Mouse (Mus musculus) myocyte (in vitro differentiated cells): ENCODE data around the gene Meltf. TPM values are rescaled to one million over a fixed set of nuclear protein-coding genes. Genes with fewer than 3 reads are reported as not detected.

Experiments used
- H3K27me3 ChIP-seq: one replicate; pipeline ENCODE4 v1.6.1; 2011; ENCODE audit not compliant: control insufficient read depth, insufficient read depth, insufficient read length
- H3K36me3 ChIP-seq: one replicate; pipeline ENCODE4 v1.6.1; 2011; ENCODE audit not compliant: control insufficient read depth, insufficient read depth
- H3K4me2 ChIP-seq: one replicate; pipeline ENCODE4 v1.6.1; 2011; ENCODE audit warnings: low read depth, control low read depth
- H3K4me3 ChIP-seq: one replicate; pipeline ENCODE4 v1.5.1; 2011; ENCODE audit warnings: mild to moderate bottlenecking, control low read depth, moderate library complexity
- H3K79me2 ChIP-seq: one replicate; pipeline ENCODE4 v1.6.1; 2011; ENCODE audit not compliant: control insufficient read depth, insufficient read depth
- H3ac ChIP-seq: one replicate; pipeline ENCODE4 v1.6.1; 2011; ENCODE audit not compliant: control insufficient read depth, insufficient read length
- CEBPB ChIP-seq: IDR thresholded peaks from 2 replicates; pipeline ENCODE4 v1.6.1; 2011; ENCODE audit warnings: mild to moderate bottlenecking, moderate library complexity; ENCODE audit not compliant: poor library complexity, insufficient read depth, severe bottlenecking
- E2F4 ChIP-seq: IDR thresholded peaks from one replicate; pipeline ENCODE4 v1.6.1; 2011; ENCODE audit warnings: mild to moderate bottlenecking, control low read depth, moderate library complexity; ENCODE audit not compliant: insufficient read depth
- MAX ChIP-seq: IDR thresholded peaks from one replicate; pipeline ENCODE4 v1.6.1; 2011; ENCODE audit warnings: low read depth, mild to moderate bottlenecking, control low read depth
- MYOD1 ChIP-seq, 3 experiments: IDR thresholded peaks; one replicate each; pipeline ENCODE4 v1.6.1; 2011; ENCODE audit warnings: control low read depth in 2 of 3, low read depth in 2 of 3, mild to moderate bottlenecking in 2 of 3, moderate library complexity in 1 of 3; ENCODE audit not compliant: insufficient read length in 2 of 3, control insufficient read depth in 1 of 3
- MYOG ChIP-seq, 3 experiments: IDR thresholded peaks; one replicate each; pipeline ENCODE4 v1.6.1; 2011; ENCODE audit warnings: control low read depth in 2 of 3, low read depth in 2 of 3, mild to moderate bottlenecking in 2 of 3; ENCODE audit not compliant: insufficient read length in 2 of 3, control insufficient read depth in 1 of 3, insufficient read depth in 1 of 3
- POLR2A ChIP-seq: IDR thresholded peaks from one replicate; pipeline ENCODE4 v1.6.1; 2011; ENCODE audit warnings: low read depth, mild to moderate bottlenecking, control low read depth, moderate library complexity; ENCODE audit not compliant: insufficient read length
- POLR2AphosphoS2 ChIP-seq: IDR thresholded peaks from one replicate; pipeline ENCODE4 v1.6.1; 2011; ENCODE audit warnings: low read depth, control low read depth; ENCODE audit not compliant: insufficient read length
- REST ChIP-seq: IDR thresholded peaks from one replicate; pipeline ENCODE4 v1.6.1; 2011; ENCODE audit warnings: mild to moderate bottlenecking, control low read depth, moderate library complexity; ENCODE audit not compliant: insufficient read depth, insufficient read length
- SRF ChIP-seq: IDR thresholded peaks from one replicate; pipeline ENCODE4 v1.6.1; 2011; ENCODE audit warnings: low read depth; ENCODE audit not compliant: control insufficient read depth, insufficient read length
- TCF12 ChIP-seq: IDR thresholded peaks from one replicate; pipeline ENCODE4 v1.6.1; 2011; ENCODE audit warnings: mild to moderate bottlenecking, control low read depth; ENCODE audit not compliant: poor library complexity, insufficient read depth, severe bottlenecking
- TCF3 ChIP-seq: IDR thresholded peaks from one replicate; pipeline ENCODE4 v1.6.1; 2011; ENCODE audit warnings: low read depth, control low read depth; ENCODE audit not compliant: insufficient read length
- USF1 ChIP-seq: IDR thresholded peaks from one replicate; pipeline ENCODE4 v1.6.1; 2011; ENCODE audit warnings: low read depth, mild to moderate bottlenecking, control low read depth, moderate library complexity
- polyA plus RNA-seq: library from polyadenylated mRNA; unstranded; fragments of >200 nt; fragmentation: generic; extraction: Trizol; gene quantifications from one replicate; pipeline ENCODE4 v1.2.1, GENCODE M21; 2012; ENCODE audit warnings: missing spikeins

Gene Meltf
- polyA plus RNA-seq, 1 experiment = not detected

GRCm38 (mm10) chr16:31948345-31948774 lies 69.8 kb downstream of the Meltf start, which contains the start of the genes 0610012G03Rik and Ncbp2:
Gene 0610012G03Rik (minus strand): TSS chr16:31948494.
Gene Ncbp2 (plus strand): TSS chr16:31948513.
- Histone ChIP-seq H3K4me2 (peak within 1 kb of the TSS; percentile 100), H3K4me3 (peak within 1 kb of the TSS; percentile 95)

More at GRCm38 (mm10) chr16:31948345-31948774, 69.8 kb downstream of the Meltf start, which contains the start of the genes 0610012G03Rik and Ncbp2:
- TF ChIP-seq POLR2AphosphoS2 (peak; percentile 88), E2F4 (no peak), TCF3 (no peak), USF1 (peak; percentile 23), MAX (no peak), MYOG (IDR thresholded peaks at IDR 0.05; ENCODE audit: control insufficient read depth in 1 of 3, insufficient read depth in 1 of 3, insufficient read length in 2 of 3, low read depth in 2 of 3) (peak in 2 of 3 experiments; percentile 82 to 87), TCF12 (no peak), REST (peak; percentile 6), POLR2A (peak; percentile 99), SRF (peak; percentile 92), MYOD1 (IDR thresholded peaks at IDR 0.05; ENCODE audit: control insufficient read depth in 1 of 3, insufficient read length in 2 of 3, low read depth in 2 of 3) (peak in 1 of 3 experiments; percentile 80), CEBPB (no peak)
- Histone ChIP-seq H3K27me3 (no peaks in the 10 kb centered on the region), H3K79me2 (peaks cover 57% of the 10 kb centered on the region), H3K36me3 (no peaks in the 10 kb centered on the region), H3ac (peak within 1 kb of the TSS; percentile 75)

Other genes with a start within 250 kb of the Meltf start
- gene Dlg1, start 215.4 kb upstream of the Meltf start, polyA plus RNA-seq = 23.2 TPM
- gene Pigz, start 55.0 kb downstream of the Meltf start, polyA plus RNA-seq = 0.07 TPM
- 66.6 TPM for gene 0610012G03Rik, start 69.7 kb downstream of the Meltf start, polyA plus RNA-seq
- 19.9 TPM for gene Ncbp2, start 69.7 kb downstream of the Meltf start, polyA plus RNA-seq
- gene Senp5, start 124.5 kb downstream of the Meltf start, polyA plus RNA-seq = 8.0 TPM
- gene Pak2, start 200.5 kb downstream of the Meltf start, polyA plus RNA-seq = 10.9 TPM
- 19.4 TPM for gene Pigx, start 220.9 kb downstream of the Meltf start, polyA plus RNA-seq
- 6.6 TPM for gene Cep19, start 221.0 kb downstream of the Meltf start, polyA plus RNA-seq